ENCODE assay signal across 10 mouse cellular contexts in the genomic region with DNA sequence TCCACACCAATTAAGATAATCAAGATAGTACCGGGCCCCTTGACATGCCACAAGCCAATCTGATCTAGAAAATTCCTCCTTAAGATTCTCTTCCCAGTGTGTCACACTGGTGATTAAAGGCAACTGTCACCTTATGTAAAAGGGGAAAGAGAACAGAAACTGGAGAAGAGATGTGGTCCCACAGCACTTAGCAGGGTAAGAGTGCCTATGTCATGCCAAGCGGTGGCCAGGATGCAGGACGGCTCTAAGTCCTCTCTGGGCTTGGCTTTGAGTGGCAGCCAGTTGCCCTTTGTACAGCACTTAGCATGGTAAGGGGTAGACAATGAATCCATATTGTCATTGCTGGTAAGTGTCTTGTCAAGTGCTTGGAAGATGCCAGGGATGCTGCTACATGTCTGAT.
"Had no signal": no experiment of that assay in that cellular context is flagged by ENCODE, and none has a peak within 500 bp of the region (broad histone marks: within the 10 kb centered on the region; RNA-seq: fewer than 3 reads in every experiment).

No protein-coding gene starts in this region.

- ATAC-seq: liver, postnatal 0 days; lung, postnatal 0 days; midbrain, embryonic 16.5 days had no signal

- DNase-seq: liver, postnatal 0 days; lung, adult 2 months; lung, postnatal 14 days; lung, postnatal 36 days; midbrain, embryonic 14.5 days; right cerebral cortex, postnatal 14 days; thymus, adult 2 months; thymus, postnatal 36 days had no signal
